Mouse (Mus musculus) CD8-positive naive resting alpha-beta T cell, adult 2 months (primary cell): ENCODE measurements around the gene Chuk.

Experiments used
- DNase-seq, 2 experiments: peaks; one replicate each; pipeline ENCODE4 v3.0.0; 2022; ENCODE audit warnings: low read depth in 2 of 2, low spot score in 2 of 2

Chuk gene

DNA sequence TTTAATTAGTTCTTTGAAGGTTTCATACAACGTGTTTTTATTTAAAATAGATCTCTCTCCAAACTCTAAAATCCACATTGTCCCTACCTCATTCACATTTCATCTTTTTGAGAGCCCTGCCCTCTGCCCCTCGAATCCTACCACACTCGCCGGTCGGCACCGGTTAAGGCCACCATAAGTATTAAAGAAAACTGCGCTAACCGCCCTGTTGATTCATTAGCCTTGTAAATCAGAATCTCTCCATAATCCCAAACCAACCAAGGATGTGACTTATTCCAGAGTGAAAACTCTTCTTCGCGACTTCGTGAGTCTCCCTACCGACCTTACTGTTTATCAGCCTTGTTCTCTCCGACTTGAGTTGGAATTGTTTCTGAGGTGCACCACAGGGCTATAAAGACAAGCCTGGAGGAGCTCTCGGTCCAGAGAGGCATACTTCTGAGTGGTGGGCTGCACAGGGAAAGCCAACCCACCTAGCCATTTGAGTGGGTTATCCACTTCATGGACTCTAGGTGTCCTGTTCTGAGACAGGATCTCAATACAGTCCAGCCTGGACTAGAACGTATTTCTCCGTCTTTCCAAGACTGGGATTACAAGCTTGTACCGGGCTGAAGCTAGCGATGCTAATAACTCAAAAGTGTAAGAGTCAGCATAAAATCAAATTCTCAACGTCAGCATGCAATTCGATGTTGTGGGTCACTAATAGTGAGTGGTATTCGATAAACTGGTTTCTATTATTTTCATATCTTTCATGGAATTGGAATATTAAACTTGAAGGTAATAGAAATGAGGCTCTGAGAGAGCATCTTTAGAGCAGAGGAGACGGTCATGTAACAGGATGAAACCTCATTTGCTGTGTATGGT lies 611 bp upstream of the Chuk start:
- DNase-seq = no peak

DNA sequence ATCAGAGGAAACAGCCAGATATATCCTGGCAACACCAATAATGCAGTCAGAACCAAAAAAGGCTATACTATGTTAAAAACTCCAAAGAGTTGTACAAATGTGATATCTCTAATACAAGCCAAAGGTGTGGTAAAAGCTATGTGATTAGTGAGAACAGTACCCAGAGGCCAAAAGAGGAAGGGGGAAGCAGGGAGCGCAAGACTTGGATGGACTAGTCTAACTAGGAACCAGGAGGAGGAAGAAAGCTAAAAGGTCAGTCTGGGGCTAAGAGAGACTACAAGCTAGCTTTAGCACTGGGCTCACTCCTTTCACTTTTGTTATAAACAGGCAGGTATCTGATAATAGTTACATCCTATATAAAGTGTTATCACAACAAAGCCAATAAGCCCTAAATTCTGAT lies 2.9 kb downstream of the Chuk start:
- DNase-seq = no peak

DNA sequence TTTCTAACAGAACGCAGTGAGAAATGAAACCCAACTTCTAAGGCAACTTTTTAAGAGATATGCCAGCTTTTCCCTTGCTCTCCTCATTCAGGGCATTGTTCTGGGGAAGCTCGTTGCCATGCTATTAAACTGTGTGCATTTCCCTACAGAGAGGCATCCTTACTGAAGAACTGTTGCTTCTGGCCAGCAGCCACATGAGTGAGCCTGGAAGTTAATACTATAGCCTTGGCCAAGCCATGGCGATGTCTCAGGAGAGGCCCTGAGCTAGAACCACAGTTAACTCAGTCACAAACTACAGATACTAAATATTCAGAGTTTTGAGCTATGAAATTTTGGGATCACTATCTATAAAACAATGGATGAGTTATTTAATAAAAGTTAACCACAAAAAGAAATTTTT lies 4.3 kb downstream of the Chuk start:
- no peak for DNase-seq

DNA sequence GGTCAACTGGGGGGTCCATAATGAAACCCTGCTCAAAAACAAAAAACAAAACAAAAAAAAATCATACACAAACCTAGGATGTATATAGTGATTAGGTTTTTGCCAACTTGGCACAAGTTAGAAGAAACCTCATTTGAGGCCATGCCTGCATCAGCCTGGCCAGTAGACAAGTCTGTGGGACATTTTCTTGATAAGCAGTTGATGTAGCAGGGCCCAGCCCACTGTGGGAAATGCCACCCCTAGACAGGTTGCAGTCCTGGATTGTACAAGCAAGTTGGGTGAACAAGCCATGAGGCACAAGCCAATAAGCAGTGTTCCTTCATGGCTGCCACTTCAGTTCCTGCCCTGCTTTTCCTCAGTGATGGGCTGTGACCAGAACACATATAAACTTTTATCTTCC lies 6.4 kb downstream of the Chuk start:
- DNase-seq = no peak

DNA sequence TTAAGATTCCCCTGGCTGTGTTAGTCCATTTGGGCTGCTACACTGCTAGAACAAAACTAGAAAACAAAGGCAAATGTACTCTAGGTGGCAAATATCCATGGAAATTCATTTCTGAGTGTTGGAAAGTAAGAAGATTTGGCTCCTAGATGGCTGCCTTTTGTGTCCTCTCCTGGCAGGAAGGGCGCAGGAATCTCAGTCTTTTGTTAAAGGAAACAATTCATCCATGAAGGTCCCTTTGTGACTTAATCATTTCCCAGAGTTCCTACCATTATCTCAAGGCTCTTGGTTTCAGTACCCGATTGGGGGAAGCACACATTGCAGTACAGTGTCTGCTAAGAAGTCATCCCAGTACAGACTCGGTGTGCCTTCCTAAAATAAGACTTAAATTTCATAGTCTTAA lies 21.0 kb downstream of the Chuk start:
- DNase-seq = no peak

DNA sequence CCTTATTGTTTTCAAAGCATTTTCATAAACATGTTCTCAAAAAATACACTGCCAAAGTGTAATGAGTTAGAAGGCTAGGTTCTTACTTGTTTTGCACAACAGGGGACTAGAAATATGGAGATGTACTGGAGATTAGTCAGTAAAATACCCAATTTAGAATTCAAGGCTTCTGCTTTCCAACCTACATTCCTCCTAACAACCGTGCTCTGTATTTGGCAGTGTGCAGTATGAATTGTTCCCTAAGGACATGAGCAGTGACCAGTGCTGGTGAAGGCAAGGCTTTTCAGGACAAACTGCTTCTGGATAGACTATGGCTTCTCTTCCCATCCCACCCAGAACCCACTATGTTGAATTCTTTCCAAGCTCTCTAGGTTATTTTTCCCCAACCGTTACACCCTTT lies 26.4 kb downstream of the Chuk start:
- DNase-seq = no peak

DNA sequence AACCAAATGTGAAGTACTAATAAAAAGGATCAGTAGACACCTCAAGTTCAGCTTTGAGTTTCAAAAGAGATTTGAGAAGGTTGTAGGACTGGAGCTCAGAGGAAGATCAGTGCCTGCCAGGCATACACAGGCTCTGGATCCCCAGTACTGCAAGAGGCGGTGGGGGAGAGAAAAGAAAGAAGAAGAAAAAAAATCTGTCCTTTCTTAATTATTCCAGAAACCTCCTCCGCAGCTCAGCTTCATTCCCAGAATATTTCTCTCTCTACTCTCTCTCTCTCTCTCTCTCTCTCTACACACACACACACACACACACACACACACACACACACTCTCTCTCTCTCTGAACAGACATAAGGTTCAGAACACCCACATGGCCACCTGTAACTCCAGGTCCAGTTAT lies 27.3 kb downstream of the Chuk start:
- DNase-seq = no peak

DNA sequence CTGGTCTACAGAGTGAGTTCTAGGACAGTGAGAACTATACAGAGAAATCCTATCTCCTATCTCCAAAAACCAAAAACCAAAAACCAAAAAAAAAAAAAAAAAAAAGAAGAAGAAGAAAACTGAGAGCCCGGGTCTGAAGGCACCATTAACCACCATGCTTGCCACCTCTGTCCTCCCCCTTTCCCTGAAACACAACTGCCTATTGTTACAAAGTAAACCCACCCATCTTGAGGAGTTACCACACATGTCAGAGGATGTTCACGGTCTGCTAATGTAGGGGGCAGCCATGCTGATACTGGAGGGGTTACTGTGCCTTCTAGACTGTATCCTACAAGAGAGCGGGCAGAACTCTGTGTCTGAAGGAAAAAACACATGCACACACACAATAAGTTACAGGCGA lies 30.3 kb downstream of the Chuk start:
- no peak for DNase-seq

DNA sequence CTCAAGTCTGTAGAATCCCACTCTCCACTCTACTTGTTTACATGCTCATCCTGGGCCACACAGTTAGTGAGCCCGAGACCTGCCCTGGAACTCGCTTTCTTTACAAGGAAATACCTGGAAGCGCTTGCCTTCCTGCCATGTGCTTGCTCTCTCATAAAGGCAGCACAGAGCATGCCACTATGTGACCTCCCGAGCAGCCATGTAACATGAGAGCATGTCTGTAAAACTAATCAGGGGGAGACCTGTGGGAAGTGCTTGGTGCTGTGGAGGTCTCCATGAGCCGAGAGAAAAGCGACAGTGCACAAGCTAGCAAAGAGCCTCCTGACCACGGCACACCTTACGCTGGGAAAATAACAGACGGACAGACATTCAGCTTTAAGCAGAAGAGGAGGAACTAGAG lies 30.8 kb downstream of the Chuk start:
- DNase-seq = no peak

DNA sequence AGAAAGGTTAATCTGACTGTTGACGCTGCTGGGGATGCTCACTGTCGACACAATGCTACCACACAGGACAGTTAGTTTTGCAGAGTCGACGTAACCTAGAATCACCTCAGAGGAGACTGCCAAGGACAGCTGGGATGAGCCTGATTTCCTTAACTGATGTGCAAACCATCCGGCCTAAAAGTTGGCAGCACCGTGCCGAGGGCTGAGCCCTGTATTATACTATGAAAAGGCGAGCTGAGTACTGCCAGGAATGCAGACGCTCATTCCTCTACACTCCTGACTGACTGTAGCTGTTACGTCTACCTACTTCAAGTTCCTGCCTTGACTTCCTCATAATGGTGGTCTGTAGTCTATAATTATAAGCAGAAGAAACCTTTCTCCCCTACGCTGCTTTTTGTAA lies 32.3 kb downstream of the Chuk start:
- no peak for DNase-seq

DNA sequence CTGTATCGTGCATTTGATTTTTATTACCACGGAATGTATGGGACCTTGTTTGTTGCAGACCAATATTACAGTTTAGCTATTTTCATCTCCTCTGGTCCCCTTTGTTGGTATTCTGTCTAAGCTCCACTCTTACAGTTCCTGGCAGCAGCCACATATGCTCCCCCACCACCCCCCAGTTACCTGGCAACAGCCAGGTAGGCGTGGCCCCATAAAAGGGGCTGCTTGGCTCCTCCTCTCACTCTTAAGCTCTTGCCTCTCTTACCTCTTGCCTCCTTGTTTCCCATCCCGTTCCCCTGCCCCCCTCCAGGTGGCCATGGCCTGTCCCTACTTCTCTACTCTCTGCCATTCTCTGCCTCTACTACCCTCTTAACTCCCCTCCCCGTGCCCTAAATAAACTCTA lies 36.1 kb downstream of the Chuk start:
- DNase-seq = no peak

DNA sequence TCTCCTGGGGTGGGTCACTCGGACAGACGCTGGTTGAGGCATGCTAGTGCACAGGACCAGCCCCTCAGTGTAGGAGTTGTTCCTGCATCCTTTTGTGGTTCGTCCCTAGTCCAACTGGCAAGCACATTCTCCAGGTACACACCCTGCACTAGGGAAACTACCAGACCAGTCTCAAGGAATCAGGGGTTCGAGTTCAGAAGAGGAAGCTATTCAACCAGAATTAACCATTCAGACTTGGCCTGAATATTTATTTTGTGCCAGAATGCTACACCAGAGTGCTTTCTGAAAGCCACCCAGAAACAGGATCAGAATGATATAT lies 37.4 kb downstream of the Chuk start:
- no peak for DNase-seq

DNA sequence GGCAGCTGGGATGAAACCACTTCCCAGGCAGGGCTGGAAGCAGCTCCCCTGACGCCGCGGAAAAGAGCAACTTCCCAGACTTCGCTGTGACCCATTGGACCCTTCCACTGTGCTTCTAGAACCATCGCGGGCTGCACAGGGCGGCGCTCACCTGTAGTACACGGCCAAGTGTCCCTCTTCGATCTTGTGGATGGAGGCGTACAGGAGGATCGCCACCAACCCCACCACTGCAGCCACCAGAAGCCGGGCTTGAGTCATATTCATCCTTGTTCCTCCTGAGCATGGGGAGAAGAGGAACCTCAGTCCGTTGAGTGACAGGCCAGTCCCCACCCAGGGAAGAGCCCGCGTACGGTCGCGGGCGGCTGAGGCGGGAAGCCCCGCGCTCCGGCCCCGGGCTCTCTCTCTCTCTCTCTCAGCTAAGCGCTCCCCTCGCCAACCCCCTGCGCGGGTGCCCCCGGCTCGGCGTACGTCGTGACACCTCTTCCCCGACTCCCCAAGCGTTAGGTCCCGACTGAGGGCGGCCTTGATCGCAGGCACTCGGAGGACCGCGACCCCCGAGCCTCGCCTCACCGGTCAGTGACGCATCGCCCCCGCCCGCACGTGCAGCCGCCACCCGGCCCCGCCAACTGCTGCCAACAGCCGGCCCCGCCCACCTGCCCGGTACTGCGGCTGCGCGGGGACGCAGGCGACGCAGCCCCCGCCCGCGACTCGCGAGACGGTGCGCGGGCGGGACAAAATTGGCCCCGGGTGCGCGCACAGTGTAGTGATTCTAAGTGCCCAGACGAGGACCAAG lies 38.0 kb downstream of the Chuk start, which contains the start of gene Erlin1:
TSS of gene Erlin1 (minus strand) at position 665 of the 793 bp plus-strand sequence.
- DNase-seq = peak; percentile 61 to 75

DNA sequence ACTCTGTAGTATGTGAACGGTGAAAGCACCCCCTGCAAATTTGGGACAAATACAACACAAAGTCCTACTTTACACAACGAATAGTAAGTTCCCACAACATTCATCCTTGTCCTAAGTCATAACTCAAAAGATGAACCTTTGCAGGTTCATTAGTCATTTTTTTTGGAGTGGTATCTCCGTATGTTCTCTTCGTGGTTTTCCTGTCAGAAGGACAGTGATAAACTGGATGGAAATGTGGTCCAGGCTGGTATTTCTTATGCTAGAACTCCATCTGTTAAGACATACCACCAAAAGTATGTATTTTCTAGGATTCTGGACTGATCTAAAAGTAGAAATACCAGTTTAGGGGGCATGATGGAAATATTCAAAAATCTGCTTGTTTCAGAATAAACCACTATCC lies 39.0 kb downstream of the Chuk start:
- no peak for DNase-seq

DNA sequence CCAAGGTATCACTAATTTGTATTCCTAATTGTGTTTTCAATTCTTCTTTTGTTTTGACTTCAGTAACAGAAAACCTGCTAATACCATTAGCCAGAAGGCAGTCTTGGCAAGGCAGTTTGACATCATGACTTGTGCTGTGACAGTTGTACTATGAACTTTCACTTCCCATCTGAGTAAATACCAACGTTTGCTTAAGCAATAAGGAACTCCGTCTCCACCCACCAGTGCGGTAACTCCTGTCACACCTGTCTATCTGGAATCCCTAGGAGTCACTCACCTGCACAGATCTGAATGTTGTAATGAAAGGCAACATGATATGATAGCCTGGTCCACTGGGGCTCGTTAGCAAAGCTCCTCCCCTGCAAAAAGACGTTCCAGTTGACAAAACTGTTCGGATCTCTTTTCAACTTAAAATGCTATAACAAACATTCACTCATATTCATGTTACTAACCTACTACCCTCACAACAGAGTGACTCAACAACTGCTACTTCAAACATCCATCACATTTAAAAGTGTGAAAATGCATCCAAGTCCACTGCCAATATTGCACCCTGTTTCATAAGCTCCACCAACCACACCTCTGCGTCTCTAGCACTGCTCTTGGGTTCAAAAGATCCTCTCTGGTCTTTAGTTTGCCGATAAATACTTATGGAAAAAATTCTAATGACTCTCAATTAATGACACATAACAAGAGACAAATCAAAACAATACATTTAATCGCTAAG lies 39.8 kb downstream of the Chuk start:
- DNase-seq = no peak

DNA sequence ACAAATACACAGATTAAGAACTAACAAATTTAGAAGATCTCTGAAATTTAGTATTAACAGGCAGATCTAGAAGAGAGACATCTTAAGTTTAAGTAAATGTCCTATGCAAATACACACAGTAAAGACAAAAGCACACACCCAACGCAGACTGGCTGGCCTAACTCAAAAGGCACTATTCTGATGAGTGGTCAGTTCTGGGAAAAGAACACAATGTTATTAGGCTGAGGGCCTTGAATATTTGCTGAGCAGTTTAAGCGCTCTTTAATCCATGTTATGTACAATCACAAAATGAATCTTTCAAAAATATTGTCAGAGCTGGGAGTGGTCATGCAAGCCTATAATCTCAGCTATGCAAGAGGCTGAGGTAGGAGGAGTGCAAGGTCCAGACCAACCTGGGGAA lies 42.5 kb downstream of the Chuk start:
- DNase-seq = no peak

DNA sequence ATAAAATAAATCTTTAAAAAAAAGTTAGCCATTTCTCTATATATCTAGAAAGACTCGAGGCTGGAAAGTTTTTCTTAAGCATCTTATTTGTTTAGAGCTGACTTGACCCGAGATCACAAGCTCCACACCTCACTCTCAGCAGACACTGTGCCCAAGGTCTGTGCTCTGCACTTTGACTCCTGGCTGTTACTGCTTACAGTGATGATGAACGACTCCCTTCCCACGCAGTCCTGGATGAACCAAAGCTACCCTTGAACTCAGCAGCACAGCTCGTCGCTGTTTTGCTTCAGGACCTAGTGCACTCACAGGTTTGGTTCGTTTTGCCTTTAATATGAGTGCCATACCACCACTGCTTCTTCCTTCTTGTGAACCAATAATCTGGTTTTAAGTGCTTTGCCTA lies 43.5 kb downstream of the Chuk start:
- no peak for DNase-seq

DNA sequence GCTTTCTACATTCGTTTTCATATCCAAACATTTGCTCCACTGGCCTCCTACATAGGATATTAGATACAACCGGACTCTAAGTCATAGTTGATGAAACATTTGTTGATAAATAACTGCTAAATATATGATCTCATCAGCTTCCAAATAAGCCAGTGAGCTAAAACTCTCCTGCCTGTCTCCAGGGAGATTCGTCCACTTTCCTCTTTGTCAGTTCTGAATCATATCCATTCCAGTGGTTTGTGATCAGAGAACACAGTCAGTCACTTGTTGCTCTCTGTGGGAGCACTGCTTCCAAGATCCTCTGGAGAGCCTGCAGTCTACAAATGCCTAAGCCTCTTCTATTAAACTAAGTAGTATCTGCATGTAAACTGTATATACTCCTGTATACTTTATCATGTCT lies 47.1 kb downstream of the Chuk start:
- no peak for DNase-seq

DNA sequence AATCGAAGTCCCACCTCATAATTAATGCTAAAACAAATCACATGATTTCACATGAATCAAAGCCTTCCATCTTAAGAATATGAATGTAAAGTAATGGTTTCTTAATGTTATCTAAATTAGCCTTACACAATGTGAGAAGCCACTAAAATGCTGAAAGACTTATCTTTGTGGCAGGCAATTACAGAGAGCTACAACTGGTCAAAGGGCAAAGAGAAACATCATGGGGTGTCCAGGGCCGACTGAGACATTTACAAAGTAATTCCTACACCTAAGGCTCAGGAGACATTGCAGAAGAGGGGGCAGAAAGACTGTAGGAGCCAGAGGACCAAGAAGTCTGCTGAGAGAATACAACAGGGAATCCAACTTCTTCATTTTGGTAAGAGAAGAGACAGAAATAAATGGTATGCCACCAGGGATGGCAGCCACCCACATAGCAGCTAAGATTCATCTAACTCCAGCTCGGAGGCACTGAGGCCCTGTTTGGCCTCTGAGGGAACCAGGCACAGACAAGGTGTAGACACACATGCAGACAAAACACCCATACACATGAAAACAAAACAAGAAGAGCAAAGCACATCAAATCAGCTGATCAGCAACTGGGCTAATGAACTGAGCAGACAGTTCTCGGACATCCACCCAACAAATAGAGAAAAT lies 52.0 kb downstream of the Chuk start:
- DNase-seq = no peak

DNA sequence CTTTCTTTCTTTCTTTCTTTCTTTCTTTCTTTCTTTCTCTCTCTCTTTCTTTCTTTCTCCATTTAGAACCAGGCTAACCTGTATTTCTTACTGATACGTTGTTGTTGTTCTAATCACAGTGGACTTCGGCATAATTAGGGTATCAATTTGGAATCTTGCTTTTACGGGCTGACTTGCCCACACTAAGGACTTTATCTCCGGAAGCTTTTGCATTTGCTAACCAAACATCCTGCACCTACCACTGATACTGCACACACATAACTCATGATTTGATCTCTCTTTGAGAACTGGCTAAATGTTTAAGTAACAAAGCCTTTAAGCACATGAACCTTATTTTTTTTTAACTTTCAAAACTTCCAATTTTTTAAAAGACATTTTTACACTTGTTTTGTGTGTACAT lies 56.9 kb downstream of the Chuk start:
- no peak for DNase-seq

DNA sequence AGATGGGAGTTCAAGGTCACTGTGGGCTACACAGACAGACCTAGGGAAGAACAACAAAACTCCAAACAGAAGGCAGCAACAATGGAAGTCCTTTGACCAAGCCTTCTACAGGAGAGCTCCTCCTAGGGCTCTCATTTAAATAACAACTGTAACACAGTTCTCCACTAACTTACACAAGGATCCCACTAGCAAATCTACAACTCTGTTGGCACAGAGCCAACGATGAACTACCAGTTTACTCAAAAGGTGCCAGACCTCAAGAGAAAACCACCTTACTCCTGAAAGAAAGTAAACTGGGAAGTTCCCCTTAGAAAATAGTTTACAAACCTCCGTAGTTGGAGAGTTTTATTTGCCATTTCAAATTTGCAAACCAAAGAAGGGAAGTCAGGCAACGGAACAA lies 58.0 kb downstream of the Chuk start:
- no peak for DNase-seq

DNA sequence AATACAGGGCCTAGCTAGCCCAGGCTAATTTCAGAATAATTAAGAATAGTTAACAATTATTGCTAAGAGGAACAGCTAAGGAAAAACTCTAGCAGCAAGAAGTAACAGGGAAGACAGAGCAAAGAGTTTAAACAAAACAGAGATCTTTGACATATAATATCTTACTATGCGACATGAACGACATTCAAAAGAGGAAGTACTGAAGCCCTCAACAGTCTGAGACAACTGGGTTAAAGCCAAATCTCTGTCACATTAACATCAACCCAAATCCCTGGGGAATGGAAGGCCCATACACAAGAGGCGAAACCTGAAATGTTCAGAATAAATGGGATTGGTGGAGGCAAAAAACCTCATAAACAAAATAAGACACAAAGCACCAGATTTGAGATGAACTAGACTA lies 61.4 kb downstream of the Chuk start:
- no peak for DNase-seq
